Mouse (Mus musculus): Measurements from ENCODE around the gene Sorcs1.

GRCm38 (mm10) chr19:50558771-50559170 lies 119.7 kb downstream of the Sorcs1 start:
- TF ChIP-seq CTCF (IDR thresholded peaks at IDR 0.05; ENCODE audit: borderline replicate concordance, insufficient read depth, low read length) (no peak), POLR2A (IDR thresholded peaks at IDR 0.05; ENCODE audit: low read depth, low read length) (no peak)
